Mouse (Mus musculus) spleen, adult 18-20 months (tissue): ENCODE data around the gene Ndufs3.
"Not testable (repeated sequence)": the region's sequence is repeated elsewhere in the genome, so short reads cannot be mapped to it uniquely, and the experiment has no call there.

Experiments used
- DNase-seq, 2 experiments: peaks; one replicate each; pipeline ENCODE4 v3.0.0; 2022; ENCODE audit warnings: mixed read lengths in 2 of 2

The Ndufs3 gene

GRCm38 (mm10) chr2:90904856-90905224, 213 bp upstream of the Ndufs3 start:
- DNase-seq = no peak

GRCm38 (mm10) chr2:90903398-90903797, 1.2 kb downstream of the Ndufs3 start:
- DNase-seq = no peak

DNA sequence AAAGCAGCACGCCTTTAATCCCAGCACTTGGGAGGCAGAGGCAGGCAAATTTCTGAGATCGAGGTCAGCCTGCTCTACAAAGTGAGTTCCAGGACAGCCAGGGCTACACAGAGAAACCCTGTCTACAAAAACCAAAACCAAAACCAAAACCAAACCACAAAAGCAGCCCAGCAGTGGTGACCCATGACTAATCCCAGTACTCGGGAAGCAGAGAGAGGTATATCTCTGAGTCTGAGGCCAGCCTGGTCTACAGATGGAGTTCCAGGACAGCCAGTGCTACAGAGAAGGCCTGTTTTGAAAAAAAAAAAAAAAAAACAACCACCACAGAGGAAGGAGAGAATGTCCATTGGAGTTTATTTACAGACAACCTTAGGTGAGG, 10.3 kb downstream of the Ndufs3 start:
- not testable (repeated sequence) for DNase-seq

GRCm38 (mm10) chr2:90893673-90894298, 10.8 kb downstream of the Ndufs3 start:
- no peak for DNase-seq

GRCm38 (mm10) chr2:90889550-90890548, 14.8 kb downstream of the Ndufs3 start:
- peak; percentile 29 to 48 for DNase-seq

DNA sequence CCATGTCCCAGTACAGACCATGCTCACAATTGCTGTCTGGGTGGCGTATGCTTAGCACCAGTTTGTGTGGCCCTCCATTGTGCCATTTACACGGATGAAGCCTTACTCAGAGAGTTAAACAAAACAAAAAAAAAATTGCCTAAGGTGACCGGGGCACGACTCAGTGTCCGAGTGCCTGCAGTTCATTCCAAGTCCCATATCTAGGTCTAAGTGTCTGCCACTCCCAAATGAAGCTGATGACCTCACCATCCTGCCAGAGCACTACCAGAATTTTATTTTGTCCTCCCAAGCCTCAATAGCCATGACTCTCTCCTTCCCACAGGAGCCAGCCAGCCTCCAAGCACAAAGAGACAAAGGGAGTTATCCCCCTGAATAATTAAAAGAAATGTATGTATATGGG, 17.0 kb downstream of the Ndufs3 start:
- DNase-seq = no peak

DNA sequence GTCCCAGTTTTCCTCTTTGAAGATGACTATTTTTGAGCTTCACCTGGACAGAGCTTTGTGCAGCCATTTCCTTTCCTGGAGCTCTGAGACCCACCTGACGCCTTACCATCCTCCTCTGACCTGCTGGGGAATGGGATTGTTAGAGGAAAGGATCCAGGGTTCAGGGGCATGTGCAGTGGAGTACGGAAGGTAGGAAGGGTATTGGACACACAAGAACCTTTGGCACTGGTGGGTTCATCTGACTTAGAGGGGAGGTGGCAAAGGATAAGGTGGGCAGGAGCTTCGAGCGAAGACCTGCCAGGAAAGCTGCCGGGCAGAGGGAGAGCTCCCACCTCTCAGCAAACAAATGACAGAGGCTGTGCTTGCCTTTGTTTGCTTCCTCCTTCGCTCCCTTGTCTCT, 18.2 kb downstream of the Ndufs3 start:
- DNase-seq = no peak

- no peak for DNase-seq
These were observed 19.2 kb downstream of the Ndufs3 start, which contains the start of gene C1qtnf4 for GRCm38 (mm10) chr2:90885218-90886041. C1qtnf4 (plus strand) TSS chr2:90885860.

- DNase-seq = no peak
These were observed 22.8 kb downstream of the Ndufs3 start for GRCm38 (mm10) chr2:90881824-90882223.

DNA sequence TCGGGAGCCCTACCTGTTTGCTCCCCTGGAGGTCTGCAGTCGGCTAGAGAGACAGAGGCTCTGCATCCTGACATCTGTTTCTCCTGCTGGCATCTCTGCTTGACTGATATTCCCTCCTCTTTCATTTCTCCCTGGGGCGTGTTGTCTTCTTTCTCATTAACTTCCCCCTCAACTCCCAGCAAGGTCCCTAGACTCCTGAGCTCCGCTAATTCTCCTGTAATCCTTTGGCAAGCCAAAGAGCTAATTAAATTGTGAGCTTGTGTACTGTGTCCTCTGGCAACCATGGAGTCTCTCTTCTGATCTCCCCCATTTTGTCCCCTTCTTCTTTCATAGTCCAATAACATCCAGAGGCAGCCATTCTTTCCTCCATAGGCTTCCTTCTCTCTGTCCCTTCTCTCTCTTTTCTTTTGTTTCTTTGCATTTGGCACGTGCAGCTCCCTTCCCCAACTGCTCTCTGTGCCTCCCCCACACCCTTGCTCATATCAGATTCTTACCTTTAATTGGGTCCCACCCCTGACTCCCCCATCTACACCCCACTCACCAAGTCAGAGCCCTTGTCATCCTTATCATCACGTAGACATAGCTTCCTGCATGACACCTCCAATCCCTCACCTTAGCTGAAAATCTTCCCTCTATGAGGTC, 24.4 kb downstream of the Ndufs3 start:
- no peak for DNase-seq

DNA sequence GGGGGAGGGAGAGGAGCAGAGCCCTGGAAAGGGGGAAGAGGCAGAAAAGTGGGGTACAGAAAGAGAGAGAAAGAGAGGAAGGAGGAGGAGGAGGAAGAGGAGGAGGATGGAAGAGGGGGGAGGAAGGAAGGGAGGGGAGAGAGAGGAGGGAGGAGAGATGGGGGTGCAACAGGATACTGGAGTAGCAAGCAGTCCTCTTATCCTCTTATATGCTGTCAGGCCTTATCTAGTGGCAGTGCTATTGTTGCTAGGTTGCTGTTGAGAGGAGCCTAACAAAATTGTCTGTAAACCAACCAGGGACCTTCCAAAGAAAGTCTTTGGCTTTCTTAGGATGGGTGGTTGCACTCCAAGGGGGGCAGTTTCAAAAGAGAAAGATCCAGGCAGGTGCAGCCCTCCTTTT, 25.2 kb downstream of the Ndufs3 start:
- DNase-seq = no peak

DNA sequence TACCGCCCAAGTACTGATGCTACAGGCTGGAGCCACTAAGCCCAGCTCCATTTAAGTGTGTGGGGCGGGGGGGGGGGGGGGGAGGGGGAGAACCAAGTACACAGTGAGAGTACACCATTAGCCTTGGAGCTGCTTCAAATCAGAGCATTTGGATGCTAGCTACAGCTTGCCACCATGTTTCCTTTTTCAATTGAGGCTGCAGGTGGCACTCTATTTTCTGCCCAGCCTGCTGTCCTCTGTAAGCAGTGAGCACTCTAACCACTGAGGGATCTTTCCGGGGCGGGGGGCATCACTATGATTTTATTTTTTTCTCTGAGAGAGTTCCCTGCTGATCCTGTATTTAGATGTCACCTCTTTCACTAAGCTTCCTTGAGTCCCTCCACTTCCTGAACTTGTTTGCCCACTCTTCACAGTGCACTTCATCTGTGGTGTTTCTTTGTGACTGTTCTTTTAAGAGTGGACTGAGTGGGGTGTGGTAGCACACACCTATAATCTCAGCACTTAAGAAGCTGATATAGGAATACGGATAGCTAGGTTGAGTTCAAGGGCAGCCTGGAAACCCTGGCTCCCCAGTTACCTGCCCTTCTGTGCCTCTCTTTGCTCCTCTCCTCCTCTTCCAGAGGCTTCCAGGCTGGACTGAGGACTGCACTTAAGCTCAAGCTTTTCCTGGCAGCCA, 26.9 kb downstream of the Ndufs3 start:
- no peak for DNase-seq

DNA sequence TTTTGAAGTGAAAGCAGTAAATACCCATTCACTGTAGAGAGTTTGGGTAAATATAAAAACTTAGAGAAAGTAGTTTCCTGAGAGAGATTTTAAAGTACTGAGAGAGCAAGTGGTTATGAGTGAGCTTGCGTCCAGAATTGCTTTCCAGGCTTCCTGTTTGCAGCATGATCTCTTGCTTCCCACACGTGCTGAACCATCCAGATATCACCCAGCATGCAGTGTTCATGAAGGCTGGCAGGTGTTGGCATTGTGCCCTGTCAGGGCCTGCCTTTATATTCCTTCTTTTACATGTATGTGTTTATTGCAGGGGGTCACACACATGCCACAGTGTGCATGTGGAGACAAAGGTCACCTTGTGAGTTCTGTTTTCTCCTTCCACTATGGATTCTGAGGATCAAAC, 29.4 kb downstream of the Ndufs3 start:
- no peak for DNase-seq

DNA sequence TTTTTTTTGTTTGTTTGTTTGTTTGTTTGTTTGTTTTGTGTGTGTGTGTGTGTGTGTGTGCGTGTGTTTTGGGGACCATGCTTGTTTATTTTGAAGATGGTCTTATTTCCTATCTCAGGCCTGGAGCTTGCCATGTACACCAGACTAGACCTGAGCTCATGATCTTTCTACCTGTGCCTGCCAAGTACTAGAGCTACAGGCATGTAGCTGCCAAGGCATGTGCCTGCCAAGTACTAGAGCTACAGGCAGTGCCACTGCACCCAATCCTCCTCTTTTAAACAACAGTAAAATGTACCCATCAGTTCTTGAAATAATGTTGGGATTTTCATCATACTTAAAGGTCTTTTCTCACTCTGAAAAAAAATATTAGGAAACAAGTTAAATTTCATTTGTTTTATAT, 30.6 kb downstream of the Ndufs3 start:
- DNase-seq = no peak

GRCm38 (mm10) chr2:90871180-90871961, 33.3 kb downstream of the Ndufs3 start:
- DNase-seq = no peak

- no peak for DNase-seq
These were observed 34.5 kb downstream of the Ndufs3 start for GRCm38 (mm10) chr2:90870136-90870601.

DNA sequence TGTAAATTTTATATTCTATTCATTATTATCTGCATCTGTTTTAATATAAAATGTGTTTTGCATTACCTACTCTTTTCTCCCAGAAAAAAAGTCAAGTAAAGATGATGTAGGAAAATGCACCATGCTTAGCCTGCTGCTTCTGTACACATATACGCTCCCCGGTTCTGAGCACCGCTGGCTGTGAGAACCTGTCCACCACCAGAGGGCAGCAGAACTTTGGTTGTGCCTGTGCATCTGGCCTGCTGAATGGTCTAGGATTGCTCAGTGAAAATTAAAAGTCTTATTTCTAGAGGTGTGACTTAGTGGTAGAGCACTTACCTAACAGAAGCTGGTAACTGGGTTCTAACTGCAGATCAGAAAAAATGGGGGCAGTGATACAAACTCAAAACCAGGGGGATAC, 38.1 kb downstream of the Ndufs3 start:
- DNase-seq = peak; percentile 45 to 78

GRCm38 (mm10) chr2:90864184-90864583, 40.4 kb downstream of the Ndufs3 start:
- no peak for DNase-seq

- DNase-seq = no peak
These were observed 43.1 kb downstream of the Ndufs3 start for GRCm38 (mm10) chr2:90861486-90861885.

- DNase-seq = no peak
These were observed 54.2 kb downstream of the Ndufs3 start for GRCm38 (mm10) chr2:90850401-90850800.

GRCm38 (mm10) chr2:90848331-90848730, 56.3 kb downstream of the Ndufs3 start:
- no peak for DNase-seq
